Mouse (Mus musculus): ENCODE results near the gene Dtd2. TPM values are rescaled to one million over a fixed set of nuclear protein-coding genes. Genes with fewer than 3 reads are reported as not detected.

Gene Dtd2
- total RNA-seq, 4 experiments from 2014 or later: 3.7 to 6.1 (median 4.5) TPM

- peak; percentile 12 to 54 for DNase-seq (ENCODE audit: low spot score in 2 of 2)
These were observed 20.5 kb downstream of the Dtd2 start for GRCm38 (mm10) chr12:51985826-51986225.

DNA sequence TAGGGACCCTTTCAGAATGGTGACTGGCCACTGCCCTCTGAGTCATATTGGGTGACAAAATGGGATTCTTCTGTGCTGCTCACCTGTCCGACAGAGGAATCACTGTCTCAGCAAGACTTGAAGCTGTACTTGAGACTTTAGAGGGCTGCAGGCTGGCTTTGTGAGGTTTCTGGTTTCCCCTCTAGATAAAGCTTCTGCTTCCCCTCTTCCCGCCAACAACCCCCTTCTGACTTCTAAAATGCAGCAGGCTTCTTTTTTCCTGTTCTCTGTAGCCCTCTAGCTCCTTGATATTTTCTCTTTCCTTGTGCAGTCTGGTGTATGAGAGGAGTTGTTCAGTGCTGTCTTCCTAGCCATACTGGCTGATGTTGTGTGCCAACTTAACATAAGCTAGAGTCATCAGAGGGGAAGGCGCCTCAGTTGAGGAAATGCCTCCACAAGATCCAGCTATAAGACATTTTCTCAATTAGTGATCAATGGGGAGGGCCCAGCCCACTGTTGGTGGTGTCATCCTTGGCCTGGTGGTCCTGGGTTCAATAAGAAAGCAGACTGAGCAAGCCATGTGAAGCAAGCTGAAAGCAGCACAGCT, 21.0 kb downstream of the Dtd2 start:
- DNase-seq (ENCODE audit: low spot score in 2 of 2): no peak

GRCm38 (mm10) chr12:51983625-51984024, 22.7 kb downstream of the Dtd2 start:
- DNase-seq (ENCODE audit: low spot score in 2 of 2): no peak

- no peak for DNase-seq (ENCODE audit: low spot score in 2 of 2)
These were observed 29.8 kb downstream of the Dtd2 start for GRCm38 (mm10) chr12:51976531-51976930.

DNA sequence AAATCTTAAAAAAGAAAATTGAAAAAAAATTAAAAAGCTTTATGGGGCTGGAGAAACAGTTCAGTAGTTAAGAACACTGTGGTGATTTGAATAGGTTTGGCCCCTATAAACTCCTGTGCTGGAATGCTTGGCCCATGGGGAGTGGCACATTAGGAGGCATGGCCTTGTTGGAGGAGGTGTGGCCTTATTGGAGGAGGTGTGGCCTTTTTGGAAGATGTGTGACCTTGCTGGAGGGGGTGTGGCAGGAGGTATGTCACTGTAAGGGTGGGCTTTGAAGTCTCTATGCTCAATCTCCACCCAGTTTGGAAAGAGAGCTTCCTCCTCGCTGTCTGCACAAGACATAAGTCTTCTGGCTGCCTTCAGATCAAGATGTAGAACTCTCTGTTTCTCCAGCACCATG, 31.9 kb downstream of the Dtd2 start:
- no peak for DNase-seq (ENCODE audit: low spot score in 2 of 2)

DNA sequence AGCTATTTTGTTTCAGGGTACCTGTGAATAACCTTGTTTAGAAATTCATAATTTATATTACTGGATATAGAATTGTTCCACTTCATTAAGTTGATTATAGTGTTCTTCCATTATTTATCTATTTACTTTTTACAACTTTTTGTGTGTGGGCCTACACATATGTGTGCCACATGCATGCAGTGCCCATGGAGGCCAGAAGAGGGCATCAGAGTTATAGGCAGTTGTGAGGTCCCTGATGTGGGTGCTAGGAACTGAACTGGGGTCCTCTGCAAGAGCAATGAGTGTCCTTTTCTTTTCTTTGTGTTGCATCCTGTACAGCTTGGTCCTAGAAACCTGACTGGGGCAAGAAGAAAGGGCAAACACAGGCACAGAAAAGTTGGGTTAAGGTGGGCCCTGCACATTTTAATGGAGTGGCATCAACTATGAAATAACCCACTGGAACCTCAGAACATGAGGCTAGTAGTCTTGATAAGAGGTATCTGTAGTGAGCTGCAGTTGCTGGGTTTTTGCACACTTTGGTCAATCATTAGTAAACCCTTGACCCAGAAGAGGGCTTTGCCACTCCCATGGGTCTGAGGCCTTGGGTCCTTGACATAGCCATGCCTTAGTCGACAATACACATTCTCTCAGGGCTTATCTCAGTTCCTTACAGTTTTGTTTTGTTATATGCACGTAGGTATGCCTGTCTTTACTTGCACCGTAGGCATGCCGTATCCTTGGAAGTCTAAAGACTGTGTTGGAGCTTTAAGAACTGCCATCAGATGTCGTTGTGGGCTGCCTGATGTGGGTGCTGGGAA, 33.8 kb downstream of the Dtd2 start:
- no peak for DNase-seq (ENCODE audit: low spot score in 2 of 2)

DNA sequence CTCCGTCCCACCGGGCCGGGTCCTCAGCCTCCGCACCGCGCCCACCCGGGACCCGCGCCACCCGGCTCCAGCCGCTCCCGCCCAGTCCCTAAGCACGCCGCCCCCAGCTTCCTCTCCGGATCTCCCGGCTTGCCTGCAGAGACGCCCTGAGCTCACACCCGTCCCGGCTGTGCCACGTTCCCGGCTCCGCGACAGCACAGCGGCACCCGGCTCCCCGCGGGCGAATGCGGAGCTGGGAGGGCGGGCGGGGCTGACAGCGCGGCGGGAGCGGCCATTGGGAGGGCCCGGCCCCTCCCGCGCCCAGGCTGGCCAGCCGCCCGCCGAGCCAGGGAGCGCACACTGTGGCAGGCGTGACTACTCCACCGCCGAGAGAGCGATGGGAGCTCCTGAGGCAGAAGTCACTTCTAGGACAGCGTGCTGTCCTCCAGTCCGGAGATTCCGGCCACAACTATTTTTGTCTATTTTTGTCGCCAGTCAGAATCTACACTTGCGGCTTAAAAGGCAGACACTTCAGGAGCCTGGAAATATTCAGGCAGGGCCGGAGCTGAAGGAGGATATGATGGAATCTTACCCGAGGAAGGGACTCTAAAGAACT, 35.1 kb downstream of the Dtd2 start, which contains the start of gene Heatr5a:
TSS of gene Heatr5a (minus strand) at position 252 of the 595 bp plus-strand sequence.
- DNase-seq (ENCODE audit: low spot score in 2 of 2): peak; percentile 90 to 93

DNA sequence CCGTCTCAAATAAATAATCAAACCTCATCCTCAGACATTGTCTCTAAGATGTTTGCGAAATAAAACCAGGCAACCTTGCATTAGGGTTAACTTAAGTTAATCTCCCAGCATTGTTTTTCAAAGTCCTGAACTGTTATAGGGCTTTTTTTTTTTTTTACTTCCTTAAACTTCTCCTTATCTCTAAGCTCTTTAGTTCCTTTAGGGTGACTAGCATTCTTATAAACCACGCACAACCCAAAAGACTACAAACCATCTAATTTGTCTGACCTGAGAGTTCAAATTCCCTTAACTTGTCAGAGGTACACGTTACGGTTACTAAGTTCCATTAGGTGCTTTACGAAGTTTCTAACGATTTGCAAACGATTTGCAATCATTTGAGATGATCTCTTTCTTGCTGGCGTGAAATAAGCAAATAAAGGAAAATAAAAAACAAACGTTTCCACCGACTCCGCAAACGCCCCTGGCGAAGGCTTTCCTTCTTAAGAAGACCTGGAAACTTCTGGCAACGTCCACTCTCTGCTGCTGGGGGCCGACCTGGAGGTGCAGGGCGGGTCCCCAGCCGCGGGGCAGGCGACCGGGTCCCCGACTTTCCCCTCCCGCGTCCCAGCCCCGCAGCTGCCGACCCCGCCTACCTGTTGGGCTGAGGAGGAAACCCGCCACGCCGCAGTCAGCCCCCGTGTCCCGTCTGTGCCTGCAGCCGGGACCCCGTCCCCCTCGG, 35.8 kb downstream of the Dtd2 start:
- no peak for DNase-seq (ENCODE audit: low spot score in 2 of 2)

- no peak for DNase-seq (ENCODE audit: low spot score in 2 of 2)
These were observed 36.4 kb downstream of the Dtd2 start for GRCm38 (mm10) chr12:51969876-51970275.

DNA sequence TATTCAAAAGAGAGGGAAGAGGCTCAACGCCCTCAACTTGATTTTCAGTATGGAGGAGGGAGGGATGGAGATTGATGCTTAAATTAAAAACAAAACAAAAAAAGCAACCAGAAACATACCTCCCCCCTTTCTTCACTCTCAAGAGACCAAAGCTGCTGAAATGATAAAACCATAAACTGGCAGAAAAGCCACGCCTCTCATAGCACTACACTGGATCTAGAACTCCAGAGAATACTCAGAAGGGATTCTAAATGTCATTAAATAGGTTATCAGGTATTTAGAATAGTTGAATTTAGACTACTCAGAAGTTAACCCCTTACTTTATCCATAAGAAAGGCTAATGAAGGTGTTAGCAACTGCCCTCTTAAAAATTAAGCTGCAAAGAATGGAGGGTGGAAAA, 37.2 kb downstream of the Dtd2 start:
- DNase-seq (ENCODE audit: low spot score in 2 of 2): no peak

GRCm38 (mm10) chr12:51967915-51968595, 38.2 kb downstream of the Dtd2 start:
- no peak for DNase-seq (ENCODE audit: low spot score in 2 of 2)

GRCm38 (mm10) chr12:51957626-51958025, 48.7 kb downstream of the Dtd2 start:
- DNase-seq (ENCODE audit: low spot score in 2 of 2): no peak

DNA sequence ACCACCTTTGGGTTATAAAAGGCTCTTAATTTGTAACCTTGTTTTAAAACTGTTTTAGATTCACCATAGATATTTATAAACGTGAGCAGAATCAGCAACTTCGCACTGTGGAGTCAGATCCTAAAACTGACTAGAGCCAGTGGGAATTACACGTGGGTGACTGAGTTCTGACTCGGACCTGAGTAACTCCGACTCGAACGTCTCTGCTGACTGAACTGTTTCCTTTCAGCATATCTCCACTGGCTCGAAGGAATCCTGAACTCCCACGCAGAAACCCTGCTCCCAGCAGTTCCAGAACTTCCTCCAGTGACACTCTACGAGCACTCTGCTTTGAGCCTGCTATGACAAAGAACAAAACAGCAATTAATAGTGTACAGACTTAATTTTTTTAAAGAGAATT, 54.0 kb downstream of the Dtd2 start:
- no peak for DNase-seq (ENCODE audit: low spot score in 2 of 2)

DNA sequence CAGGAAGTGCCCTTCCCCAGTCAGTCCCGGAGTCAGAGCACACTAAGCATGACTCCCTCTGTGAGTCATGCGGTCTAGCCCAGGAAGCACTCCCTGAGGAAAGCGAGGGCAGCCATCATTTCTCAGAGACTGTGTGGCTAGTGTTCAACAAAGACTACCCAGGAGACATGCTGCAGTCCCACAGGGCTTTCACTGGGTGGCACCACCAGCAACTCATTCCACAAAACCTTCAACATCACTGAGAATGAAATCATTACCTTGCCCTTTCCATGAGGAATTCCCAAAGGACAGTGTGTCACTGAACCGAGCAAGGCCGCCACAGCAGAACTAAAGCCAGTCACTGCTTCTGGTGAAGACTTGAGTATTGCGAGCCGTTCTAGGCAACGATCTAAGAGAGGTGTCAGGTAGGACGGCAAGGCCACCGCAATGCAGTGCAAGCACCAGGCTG, 58.8 kb downstream of the Dtd2 start:
- DNase-seq (ENCODE audit: low spot score in 2 of 2): no peak

DNA sequence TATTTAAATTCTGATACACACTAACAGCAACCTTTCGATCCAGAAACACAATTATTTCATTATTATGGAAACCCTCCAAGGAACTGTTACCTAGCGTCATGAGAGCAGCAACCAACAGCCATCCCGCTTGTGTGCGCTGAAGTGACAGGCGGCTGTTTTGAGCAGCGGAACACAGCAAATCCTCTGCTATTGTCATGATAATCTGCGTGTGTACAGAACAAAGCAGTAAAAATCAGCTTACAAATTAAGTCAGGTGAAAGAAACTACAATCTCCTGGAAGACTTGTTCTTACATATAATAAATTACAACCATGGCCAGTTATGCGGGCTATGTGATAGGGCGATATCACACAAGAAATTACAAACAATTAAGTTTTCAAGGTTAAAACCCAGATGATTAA, 61.0 kb downstream of the Dtd2 start:
- no peak for DNase-seq (ENCODE audit: low spot score in 2 of 2)

GRCm38 (mm10) chr12:51939848-51940247, 66.5 kb downstream of the Dtd2 start:
- DNase-seq (ENCODE audit: low spot score in 2 of 2): no peak

Other genes starting within 250 kb of the Dtd2 start
- 10 to 100 TPM; 90.1 to 99.0 (median 95.5) TPM for gene Hectd1, start 177.0 kb downstream of the Dtd2 start, total RNA-seq (2022)
- 10 to 100 TPM; 20.6 to 24.8 (median 23.0) TPM for gene Heatr5a, start 35.2 kb downstream of the Dtd2 start, total RNA-seq (2022)
- gene Gpr33, start 21.6 kb upstream of the Dtd2 start, total RNA-seq (2022): not detected
- 1 to 10 TPM; 4.8 to 5.2 (median 5.1) TPM for gene Nubpl, start 91.2 kb upstream of the Dtd2 start, total RNA-seq (2022)